Mouse (Mus musculus): ENCODE data around the gene Prkd1. TPM values are rescaled to one million over a fixed set of nuclear protein-coding genes. Genes with fewer than 3 reads are reported as not detected.

The Prkd1 gene
- total RNA-seq (2014; fragmentation: Nextera tagmentation), result not detected in 2 replicates
- not detected in 2 replicates for total RNA-seq (2017)

DNA sequence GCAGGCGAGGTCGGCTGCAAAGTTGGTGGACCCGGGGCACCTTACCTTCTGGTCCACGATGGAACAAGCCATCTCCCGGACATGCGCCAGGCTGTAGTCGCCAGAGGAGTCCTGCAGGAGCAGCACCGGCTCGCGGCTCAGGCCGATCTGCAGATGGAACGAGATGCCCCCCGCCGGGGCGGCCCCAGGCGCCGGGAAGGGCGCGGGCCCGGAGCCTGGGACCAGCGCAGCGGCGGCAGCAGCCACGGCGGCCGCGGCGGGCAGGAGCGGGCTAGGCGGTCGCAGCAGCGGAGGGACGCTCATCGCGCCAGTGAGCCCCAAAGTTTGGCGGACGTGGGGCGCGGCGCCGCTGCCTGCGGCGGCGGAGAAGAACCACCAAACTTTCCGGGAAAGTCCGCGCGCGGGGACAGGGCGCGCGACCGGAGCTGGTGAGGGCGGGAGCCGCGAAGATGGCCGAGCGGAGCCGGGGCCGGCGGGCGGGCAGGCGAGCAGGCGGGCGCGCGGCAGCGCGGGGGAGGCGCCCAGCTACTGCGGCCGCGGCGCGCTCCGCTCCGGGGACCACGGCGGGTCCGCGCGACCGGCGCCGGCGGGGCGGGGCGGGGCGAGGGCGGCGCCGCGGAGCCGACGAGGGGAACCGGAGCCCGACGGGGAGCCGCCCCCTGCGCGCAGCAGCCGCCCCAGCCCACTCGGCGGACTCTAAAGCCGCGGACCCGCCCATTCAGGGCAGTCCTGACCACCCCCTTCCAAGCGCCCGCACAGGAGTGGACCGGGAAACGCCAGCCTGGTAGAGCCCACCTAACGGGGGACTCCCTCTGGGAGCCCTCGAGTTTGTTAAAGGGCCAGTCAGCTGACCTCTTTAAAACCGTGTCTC lies at the start of gene Prkd1:
Gene Prkd1 (minus strand): TSS at position 428 of the 871 bp plus-strand sequence.
- ATAC-seq (replicated peaks; ENCODE audit: poor library complexity, severe bottlenecking), result peak; percentile 78

DNA sequence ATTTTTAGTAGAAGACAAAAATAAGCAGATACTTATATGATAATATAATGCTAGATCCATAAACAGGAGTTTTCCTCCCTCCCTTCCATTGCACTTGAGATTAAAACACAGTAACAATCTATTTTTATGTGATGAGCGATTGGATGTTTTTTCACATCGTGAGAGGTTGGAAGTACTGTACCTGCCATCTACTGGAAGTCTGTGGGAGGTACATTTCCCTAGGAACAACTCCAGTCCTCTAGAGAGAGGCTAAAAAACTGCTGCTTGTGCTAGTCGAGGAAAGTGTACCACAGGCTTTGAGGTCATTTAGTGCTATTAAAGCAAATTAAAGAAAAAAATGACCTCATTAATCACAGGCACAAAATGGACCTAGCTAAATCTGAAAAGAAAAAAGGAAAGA lies 48.6 kb upstream of the Prkd1 start:
- ATAC-seq (replicated peaks; ENCODE audit: poor library complexity, severe bottlenecking), result no peak

DNA sequence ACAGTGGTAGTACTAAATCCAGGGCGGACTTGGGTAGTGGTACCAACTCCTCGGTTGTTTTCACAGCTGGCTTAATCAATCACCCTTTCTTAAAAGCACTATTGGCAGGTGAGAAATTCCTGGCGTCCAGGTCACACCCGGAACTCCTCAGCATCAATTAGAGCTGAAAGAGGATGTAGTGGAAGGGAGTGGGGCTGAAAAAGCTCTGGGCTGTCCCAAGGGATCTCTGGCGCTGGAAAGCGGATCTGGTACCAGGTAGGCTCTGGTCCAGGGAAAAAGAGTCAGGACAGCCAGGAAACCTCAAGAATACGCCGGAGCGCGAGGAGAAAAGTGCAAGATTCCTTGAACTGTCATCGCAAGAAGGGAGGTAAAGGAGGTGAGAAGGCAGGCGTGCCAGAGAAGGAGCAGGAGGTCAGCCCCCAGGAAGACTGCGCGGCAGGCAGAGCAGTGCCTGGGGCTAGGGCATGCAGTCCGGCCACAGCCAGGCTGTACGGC lies 675 bp downstream of the Prkd1 start:
- no peak for ATAC-seq (replicated peaks; ENCODE audit: poor library complexity, severe bottlenecking)

DNA sequence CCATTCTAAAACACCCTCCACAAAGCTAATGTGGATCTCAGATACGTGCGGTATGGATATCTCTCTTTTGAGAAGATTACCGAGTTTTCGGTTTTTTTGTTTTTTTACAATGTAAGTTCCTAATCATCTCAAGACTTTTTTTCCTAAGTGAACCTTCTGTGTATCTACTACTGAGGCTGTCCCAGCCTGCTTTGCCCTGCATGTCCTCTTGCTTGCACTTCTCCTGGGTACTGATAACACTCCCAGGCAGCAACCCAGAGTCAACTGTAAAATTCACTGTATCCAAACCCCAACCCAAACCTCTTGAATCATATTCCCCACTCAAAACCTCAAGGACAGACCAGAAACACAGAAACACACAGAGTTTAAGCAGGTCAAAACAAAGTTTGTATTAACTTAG lies 2.0 kb downstream of the Prkd1 start:
- ATAC-seq (replicated peaks; ENCODE audit: poor library complexity, severe bottlenecking), result no peak

DNA sequence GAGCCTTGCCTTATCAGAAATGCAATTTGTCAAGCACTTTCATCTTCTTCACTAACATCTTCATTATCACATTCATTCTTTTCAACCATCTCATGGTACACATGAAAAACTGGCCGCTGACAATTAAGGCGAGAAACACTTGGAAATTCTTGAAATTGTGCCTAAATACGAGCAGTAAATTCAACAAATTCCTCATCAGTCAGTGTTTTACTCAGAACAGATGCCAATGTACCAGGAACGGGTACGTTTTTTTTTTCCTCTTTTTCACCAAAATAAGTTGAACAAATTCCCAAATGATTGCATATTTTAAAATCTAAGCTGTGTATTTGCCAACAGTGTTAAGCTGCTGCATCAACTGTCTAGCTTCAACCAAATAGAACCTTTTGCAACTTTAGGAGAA lies 6.2 kb downstream of the Prkd1 start:
- no peak for ATAC-seq (replicated peaks; ENCODE audit: poor library complexity, severe bottlenecking)

DNA sequence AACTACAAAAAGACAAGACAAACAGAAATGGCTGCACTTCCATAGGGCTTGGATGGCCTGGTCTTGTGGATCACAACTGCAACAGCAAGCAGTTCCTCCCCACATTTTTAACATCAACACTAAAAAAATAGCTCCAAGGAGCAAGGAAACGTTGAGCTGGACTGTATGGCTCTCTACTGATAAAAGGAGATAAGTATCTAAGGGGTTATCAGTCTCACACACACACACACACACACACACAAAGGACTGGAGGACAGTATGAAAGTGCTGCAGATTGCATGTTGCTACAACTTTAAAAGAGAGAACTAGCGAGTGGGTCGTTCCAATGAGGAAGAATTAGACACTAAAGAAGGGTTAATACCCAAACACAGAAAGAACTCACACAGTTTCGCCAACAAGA lies 8.7 kb downstream of the Prkd1 start:
- ATAC-seq (replicated peaks; ENCODE audit: poor library complexity, severe bottlenecking), result no peak

DNA sequence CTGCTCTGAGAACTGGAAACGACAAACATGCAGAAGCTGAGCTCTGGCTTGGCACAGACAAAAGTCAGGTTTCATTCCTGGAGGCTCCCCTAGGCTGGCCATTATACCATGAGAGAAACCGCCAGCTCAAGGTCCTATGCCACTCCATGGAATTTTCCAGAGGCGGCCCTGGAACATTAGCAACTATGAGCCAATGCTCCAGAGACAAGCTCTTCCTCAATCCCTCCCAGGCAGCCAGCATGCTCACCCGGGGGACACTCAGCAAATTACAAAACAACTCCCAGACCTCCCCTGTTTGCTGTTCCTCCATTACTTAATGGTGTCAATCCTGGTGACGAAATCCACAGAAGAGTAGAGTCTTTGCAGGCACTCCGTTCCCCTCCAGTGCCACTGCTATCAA lies 14.5 kb downstream of the Prkd1 start:
- no peak for ATAC-seq (replicated peaks; ENCODE audit: poor library complexity, severe bottlenecking)

DNA sequence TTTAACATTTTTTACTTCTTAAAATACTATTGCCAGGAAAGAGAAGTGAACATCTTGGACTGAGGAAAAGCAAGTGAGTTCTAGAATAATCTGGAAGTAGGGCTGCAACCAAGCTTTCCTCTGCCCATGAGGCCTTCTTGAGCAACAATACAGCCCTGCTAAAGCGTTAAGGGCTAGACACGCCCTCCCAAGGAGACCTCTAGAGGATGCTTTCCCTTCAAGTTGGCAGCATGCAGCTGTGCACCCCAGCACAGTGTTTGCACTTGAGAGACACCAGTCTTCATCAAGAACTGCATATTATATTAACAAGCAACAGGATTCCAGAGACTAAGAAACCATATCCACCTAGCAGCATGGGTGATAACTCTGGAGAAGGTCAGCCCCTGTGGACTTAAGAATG lies 22.8 kb downstream of the Prkd1 start:
- peak; percentile 79 for ATAC-seq (replicated peaks; ENCODE audit: poor library complexity, severe bottlenecking)

DNA sequence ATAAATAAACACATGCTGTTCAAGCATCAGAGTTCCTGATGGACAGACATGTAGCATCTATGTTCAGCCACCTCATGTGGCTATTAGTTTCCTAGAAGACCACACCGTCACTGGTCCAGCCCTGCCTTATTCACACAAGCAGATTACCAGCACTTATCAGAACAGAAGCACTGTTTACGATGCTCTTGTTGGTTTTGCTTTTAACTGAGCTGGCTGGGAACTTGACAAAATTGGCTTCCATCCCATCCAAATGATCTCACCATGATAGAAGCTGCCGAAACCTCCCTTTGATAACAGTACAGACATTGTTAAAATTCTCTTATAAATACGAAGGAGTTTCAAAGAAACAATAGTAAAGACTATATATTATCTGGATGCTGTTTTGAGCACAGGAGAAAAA lies 24.7 kb downstream of the Prkd1 start:
- no peak for ATAC-seq (replicated peaks; ENCODE audit: poor library complexity, severe bottlenecking)

DNA sequence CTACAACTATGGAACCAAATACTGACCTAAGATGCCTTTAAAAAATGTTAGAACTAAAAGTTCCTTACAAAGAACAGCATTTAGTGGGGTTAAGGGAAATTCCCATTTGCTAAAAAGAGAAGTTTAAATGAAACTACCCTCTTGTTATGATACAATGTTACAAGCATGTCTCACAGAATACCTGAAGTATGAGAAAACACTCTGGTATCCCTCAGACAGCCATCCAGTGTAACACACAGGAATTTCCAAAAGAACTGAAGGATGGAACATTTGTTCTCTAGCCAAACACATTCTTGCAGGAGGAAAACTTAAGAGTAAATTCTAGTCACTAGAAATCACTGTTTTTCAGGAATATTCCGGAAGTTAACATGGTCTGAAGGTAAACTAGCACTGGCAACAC lies 33.0 kb downstream of the Prkd1 start:
- ATAC-seq (replicated peaks; ENCODE audit: poor library complexity, severe bottlenecking), result no peak

DNA sequence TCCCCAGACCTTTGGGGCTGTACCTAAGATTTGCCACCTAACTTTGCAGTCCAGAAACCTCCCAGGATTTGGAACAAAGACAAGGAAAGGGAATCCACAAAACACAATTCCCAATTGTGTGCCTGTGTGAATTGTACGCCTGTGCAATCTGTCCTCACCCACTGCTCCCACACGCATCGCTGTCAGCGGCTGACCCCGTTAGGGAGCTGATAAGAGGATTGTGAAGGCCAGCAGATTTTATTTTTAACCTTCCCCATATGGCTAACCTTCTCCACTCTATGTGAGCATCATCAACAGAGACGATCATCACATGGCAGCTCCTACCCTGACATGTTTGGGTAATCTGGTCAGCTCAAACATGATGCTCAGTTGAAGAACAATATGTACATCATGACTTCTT lies 34.6 kb downstream of the Prkd1 start:
- no peak for ATAC-seq (replicated peaks; ENCODE audit: poor library complexity, severe bottlenecking)

DNA sequence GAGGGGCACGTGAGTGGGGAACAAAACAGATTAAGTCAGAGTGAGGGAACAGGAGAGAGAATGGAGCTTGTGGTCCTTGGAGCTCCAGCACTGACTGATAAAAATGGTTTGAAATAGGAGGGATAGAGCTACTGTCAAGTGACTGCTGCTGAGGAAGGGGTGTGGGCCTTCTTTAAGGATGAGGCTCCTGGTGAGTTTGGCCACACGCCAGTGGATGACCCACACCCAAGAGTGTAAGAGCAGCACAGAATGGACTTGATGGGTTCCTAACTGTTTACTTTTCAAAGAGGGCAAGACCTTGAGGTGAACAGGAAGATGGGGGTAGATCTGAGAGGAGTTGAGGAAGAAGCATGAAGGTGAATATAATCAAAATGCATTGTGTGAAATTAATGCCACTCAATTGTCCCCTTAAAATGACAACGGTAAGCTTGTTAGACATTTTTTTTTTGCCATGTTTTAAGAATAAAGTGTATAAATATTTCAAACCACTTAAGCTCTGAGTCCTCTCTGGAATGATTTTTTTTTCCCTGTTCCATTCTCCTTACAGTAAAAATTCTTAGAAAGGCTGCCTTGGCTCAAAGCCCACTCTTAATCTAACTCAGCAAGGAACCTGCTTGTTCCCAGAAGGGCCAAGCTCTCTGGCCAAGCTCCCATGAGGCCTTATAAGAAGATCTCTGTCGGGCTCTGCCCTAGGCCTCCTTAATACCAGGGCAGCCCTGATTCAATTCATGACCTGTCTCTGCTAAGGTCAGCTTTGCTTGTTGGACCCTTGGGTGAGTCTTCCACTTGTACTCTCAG lies 42.0 kb downstream of the Prkd1 start:
- ATAC-seq (replicated peaks; ENCODE audit: poor library complexity, severe bottlenecking), result no peak

DNA sequence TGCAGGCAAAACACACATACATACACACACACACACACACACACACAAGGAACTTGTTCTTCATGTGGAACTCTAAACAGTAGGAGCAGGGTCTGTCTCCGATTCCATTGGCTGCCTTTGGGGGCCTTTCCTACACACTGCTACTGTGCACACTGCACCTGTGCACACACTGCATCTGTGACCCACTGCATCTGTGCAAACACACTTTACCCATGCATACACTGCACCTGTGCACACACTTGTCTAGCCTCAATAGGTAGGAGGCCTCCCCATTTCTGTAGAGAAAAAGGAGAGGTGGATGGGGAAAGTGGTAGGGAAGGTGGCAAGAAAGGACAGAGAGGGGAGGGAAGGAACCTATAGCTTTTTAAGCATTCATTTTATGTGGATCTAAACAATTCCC lies 49.5 kb downstream of the Prkd1 start:
- ATAC-seq (replicated peaks; ENCODE audit: poor library complexity, severe bottlenecking), result no peak

DNA sequence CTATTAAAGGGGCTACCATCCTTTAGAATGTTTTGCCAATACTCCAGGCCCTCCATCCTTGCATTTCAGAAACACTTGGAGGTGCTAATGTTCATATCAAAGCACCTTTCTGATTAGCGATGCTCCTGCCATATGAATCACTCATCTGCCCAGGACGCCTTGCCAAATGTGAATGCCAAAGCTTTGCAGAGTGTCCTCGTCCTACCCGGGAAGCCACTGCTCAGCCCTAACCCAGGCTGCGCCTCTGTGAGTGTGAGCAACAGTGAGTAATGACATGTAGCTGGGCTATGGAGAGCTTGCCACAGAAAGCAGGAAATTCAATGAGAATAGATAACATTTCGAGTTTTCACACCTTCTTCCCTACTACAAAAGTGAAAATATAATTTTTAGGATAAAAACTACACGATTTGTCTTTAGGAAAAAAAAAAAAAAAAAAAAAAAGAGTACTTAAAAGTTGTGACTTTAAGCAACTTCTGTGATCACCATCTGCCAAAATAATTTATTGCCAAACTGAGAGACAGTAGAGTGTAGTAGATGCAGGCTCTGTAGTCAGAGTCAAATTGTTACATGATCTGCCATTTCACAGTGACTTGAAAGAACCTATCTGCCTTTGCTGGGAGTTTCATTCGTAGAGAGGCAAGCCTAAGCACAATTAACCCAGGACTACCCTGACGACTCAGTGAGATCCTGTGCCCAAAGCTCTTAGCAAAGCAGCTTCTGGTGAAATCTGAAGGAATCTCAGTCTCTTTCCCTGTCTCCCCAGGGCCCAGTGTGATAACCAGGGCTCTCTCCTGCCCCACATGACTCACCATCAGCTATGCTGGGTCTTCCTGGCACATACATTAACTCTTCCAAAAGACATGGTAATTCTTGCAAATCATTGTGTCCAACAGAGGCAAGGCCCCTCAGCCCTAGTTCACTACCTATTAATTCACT lies 50.6 kb downstream of the Prkd1 start:
- ATAC-seq (replicated peaks; ENCODE audit: poor library complexity, severe bottlenecking), result no peak

DNA sequence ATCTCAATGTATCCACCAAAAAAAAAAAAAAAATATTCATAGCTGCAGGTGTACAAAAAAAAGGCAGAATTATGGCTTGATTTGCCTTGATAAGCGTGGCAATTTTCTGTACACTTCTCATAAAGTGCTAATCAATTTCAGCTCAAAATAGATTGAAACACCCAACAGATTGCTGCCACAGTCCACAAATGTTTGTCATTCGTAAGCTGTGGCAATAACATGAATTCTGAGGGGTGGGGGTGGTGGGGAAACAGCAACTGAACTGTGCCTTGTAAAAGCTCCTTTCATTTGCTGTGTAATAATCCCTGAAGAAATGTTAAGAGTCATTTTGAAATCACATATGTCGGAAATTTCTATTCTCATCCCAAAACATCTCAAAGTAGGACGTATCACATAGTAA lies 51.4 kb downstream of the Prkd1 start:
- ATAC-seq (replicated peaks; ENCODE audit: poor library complexity, severe bottlenecking), result no peak

DNA sequence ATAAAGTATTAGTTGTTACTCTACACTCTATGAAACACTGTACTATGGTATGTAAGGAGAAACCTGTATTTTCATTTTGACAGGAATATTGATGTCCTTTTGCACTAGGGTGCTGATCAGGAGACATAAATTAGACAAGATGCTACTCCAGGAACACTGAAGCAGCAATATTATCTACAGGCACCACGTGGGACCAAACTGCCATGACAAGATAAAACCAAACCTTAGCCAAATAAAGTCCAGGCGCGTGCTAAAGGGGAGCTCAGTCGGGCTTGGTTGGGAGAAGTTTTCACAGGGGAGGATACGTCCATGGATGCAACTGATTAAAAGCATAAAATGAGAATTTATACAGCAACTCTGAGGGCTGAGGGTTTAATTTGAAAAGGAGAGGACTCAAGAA lies 53.1 kb downstream of the Prkd1 start:
- no peak for ATAC-seq (replicated peaks; ENCODE audit: poor library complexity, severe bottlenecking)

DNA sequence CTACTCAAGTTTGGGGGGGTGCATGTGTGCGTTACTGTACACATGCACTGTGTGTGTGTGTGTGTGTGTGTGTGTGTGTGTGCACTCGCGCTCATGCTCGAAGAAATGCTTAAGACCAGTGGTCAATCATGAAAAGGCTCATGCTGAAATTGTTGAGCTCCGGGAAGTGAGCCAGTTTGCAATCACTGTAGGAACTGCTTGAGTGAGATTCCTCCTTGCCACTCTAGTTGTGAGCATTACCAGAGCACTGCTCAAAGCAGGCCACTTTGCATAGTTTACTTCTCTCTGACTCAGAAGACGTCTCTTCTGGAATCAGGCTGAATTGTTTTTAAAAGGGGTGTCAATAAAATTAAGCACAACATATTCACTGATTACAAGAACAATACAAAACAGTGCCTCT lies 54.4 kb downstream of the Prkd1 start:
- no peak for ATAC-seq (replicated peaks; ENCODE audit: poor library complexity, severe bottlenecking)

DNA sequence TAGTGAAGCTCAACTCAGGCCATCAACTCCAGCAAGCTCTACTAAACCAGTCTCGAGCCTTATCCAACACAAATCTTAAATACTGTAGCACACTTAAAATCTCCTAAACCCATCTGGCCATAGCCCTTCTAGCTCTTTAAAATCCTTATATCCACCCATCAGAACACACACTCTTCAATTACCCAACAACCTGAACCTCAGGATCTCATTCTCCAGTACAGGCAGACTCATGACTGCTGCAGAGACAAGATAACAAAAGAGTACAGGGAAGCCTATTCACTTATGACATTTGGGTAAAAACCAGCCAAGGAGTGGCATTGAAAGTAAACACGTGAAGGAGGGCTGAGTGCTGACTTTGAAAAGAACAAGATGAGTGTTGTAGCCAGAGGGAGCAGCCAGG lies 55.4 kb downstream of the Prkd1 start:
- no peak for ATAC-seq (replicated peaks; ENCODE audit: poor library complexity, severe bottlenecking)

DNA sequence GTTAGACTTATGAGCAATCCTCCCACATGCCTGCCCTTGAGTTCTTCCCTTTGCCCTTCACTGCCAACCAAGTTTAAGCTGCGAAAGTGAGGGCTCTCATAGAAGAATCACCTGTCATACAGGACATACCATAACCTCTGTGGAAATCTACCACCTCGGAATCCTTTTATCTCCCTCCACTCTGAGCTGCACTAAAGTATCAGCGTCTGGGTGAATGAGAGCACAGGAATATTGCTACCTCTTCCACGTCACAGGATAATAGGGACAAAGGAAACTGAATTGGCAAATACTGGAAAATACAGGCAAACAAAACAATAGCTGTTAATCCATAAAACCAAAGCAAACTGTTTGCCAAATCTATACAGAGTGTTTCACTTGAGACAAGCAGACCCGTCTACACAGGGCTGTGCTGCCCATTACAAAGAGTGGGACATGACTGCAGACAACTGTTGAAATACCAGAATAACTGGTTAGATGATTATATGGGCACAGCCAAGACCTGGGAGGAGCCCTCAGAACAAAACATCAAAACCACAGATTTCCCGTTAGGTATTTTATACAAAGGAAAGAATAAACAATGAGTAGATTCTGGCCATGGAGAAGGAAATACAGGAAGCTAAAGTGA lies 60.6 kb downstream of the Prkd1 start:
- no peak for ATAC-seq (replicated peaks; ENCODE audit: poor library complexity, severe bottlenecking)

DNA sequence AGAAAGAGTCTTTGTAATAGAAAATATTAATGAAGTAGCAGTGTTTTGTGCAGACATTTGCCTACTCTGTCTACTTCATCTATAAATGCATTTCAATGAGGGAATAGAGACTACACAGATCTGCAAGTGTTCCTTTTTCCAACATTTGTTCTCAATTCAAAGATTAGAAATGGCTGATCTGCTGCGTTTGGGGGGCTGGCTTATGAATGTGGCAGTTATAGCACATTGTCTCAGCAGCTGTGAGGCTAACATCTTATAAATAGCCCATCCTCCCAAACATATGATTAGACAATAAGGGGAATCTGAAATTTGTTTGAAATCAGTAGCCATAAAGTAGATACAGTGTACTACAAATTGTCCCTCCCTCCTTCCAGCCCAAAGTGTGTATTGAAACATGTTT lies 83.7 kb downstream of the Prkd1 start:
- no peak for ATAC-seq (replicated peaks; ENCODE audit: poor library complexity, severe bottlenecking)
